Mouse (Mus musculus): ENCODE measurements around the gene Ppp1r11. TPM values are rescaled to one million over a fixed set of nuclear protein-coding genes. Genes with fewer than 3 reads are reported as not detected.
A peak's percentile ranks its signal among the peaks of the same experiment; 100 is the strongest.

Ppp1r11 gene
- total RNA-seq (2014; rRNA removed) (28.4 and 28.5 TPM in 2 replicates), polyA plus RNA-seq (2015; fragmentation: Nextera tagmentation; extraction: Ambion mirVana) (143 and 145 TPM in 2 replicates)

GRCm38 (mm10) chr17:36950981-36951947 is at the start of gene Ppp1r11:
Gene Ppp1r11, minus strand, starts transcription at chr17:36951741.
- H3K4me3 ChIP-seq (ENCODE audit: low read length), result peak within 1 kb of the TSS; percentile 76
- 2% methylated on average over 36 of the region's 36 CpGs for WGBS
- H3K4me2 ChIP-seq (ENCODE audit: low read depth, low read length), result peak within 1 kb of the TSS; percentile 86
- H3K9ac ChIP-seq (replicated peaks; ENCODE audit: low read length), result peak within 1 kb of the TSS; percentile 71
- no peaks in the 10 kb centered on the region for H3K27me3 ChIP-seq (ENCODE audit: insufficient read depth, low read length)
- H3K4me1 ChIP-seq (ENCODE audit: insufficient read depth, low read length), result peaks cover 9% of the 10 kb centered on the region
- ATAC-seq (peak; percentile 98), DNase-seq (ENCODE audit: low spot score) (peak; percentile 99)
- peaks cover 5% of the 10 kb centered on the region for H3K36me3 ChIP-seq (ENCODE audit: insufficient read depth, low read length)
- peak within 1 kb of the TSS; percentile 85 for H3K27ac ChIP-seq
- no peaks in the 10 kb centered on the region for H3K9me3 ChIP-seq (ENCODE audit: low read length)
- no peak for TF ChIP-seq CTCF (IDR thresholded peaks at IDR 0.05; ENCODE audit: low read depth)

DNA sequence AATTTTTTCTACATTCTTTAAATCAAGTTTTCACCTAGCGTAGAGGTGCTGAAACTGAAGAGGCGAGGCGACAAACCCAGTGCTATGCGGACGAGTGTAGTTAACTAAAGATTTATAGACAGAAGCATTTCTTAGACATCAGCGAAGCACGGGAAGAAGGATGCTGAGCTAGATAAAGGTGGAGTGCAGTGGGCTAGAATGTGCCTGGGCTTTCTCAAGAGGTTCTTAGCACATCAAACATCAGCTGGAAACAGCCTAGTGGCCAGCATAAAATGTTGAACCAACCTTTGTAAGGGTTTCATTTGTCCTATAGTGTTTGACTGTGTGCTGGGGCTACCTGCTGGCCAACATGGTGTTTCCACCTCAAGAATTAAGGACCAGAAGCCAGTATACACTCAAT is 49.3 kb upstream of the Ppp1r11 start, which contains the start of gene Zfp57:
Zfp57 (plus strand) TSS at position 301 of the 400 bp plus-strand sequence.
- ATAC-seq (no peak), DNase-seq (ENCODE audit: low spot score) (no peak)
- Histone ChIP-seq H3K4me2 (ENCODE audit: low read depth, low read length) (peak within 1 kb of the TSS; percentile 64), H3K4me3 (ENCODE audit: low read length) (no peak within 1 kb of the TSS), H3K4me1 (ENCODE audit: insufficient read depth, low read length) (no peaks in the 10 kb centered on the region), H3K27ac (no peak within 1 kb of the TSS), H3K36me3 (ENCODE audit: insufficient read depth, low read length) (no peaks in the 10 kb centered on the region), H3K9ac (replicated peaks; ENCODE audit: low read length) (no peak within 1 kb of the TSS), H3K27me3 (ENCODE audit: insufficient read depth, low read length) (no peaks in the 10 kb centered on the region), H3K9me3 (ENCODE audit: low read length) (no peaks in the 10 kb centered on the region)
- WGBS, result 95% methylated on average over 7 of the region's 7 CpGs
- TF ChIP-seq CTCF (IDR thresholded peaks at IDR 0.05; ENCODE audit: low read depth), result no peak

DNA sequence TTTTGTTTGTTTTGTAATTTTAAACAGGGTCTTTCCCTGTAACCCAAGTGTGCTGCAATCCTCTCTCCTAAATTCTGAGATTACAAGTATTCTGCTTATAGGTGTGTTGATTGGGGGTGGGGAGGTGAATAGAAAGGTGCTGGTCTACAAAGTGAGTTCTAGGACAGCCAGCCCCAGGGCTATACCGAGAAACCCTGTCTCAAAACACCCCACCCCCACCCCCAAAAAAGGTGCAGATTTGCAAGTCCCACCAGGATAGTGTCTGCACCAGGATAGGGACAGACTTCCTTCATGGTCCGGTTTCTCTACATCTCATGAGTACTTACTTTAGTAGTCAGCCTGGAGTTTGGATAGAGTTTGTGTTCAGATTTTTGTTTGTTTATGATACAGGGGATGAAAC is 46.9 kb upstream of the Ppp1r11 start:
- Histone ChIP-seq H3K9me3 (ENCODE audit: low read length) (no peaks in the 10 kb centered on the region), H3K4me3 (ENCODE audit: low read length) (no peak overlapping the region), H3K27ac (no peak overlapping the region), H3K27me3 (ENCODE audit: insufficient read depth, low read length) (no peaks in the 10 kb centered on the region), H3K4me1 (ENCODE audit: insufficient read depth, low read length) (no peaks in the 10 kb centered on the region), H3K9ac (replicated peaks; ENCODE audit: low read length) (no peak overlapping the region), H3K4me2 (ENCODE audit: low read depth, low read length) (no peak overlapping the region), H3K36me3 (ENCODE audit: insufficient read depth, low read length) (no peaks in the 10 kb centered on the region)
- DNase-seq (ENCODE audit: low spot score) (no peak), ATAC-seq (no peak)
- TF ChIP-seq CTCF (IDR thresholded peaks at IDR 0.05; ENCODE audit: low read depth), result no peak
- WGBS, result 83% methylated on average over 2 of the region's 2 CpGs

DNA sequence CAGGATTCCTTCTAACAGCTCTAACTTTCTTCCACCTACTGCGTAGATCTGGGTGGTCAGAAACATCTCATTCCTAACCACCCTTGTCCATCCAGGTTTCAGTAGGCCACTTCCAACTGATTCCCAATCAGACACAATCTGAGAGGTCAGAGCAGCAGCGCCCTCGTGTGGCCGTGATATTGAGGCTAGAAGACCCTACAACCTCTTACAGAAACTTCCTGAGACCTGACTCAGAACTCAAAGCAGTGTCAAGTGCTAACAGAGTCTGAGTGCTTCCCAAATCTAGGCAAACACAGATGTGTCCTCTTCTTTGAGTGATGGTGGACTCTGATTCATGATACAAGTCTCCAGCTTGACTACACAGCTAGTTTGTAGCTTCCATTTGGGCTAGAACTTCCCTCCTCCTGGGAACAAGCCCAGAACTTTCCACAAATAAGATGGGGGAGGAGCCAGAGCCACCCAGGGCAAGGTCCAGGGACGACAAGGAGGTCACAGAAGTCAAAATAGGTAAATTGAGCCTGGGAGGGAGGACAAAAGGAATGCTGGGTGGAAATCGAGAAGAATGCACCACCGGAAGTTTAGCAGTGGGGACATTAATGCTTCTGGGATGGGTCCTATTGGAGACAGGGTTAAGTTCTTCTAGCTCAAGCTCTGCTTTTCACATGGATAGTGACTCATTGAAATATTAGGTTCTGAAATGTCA is 45.6 kb upstream of the Ppp1r11 start:
- Histone ChIP-seq H3K27me3 (ENCODE audit: insufficient read depth, low read length) (no peaks in the 10 kb centered on the region), H3K4me2 (ENCODE audit: low read depth, low read length) (no peak overlapping the region), H3K27ac (no peak overlapping the region), H3K9me3 (ENCODE audit: low read length) (no peaks in the 10 kb centered on the region), H3K4me3 (ENCODE audit: low read length) (no peak overlapping the region), H3K36me3 (ENCODE audit: insufficient read depth, low read length) (no peaks in the 10 kb centered on the region), H3K4me1 (ENCODE audit: insufficient read depth, low read length) (no peaks in the 10 kb centered on the region), H3K9ac (replicated peaks; ENCODE audit: low read length) (no peak overlapping the region)
- DNase-seq (ENCODE audit: low spot score) (peak; percentile 86), ATAC-seq (peak; percentile 73; the same call in 1 of the 2 replicates)
- 28% methylated on average over 7 of the region's 7 CpGs for WGBS
- peak; percentile 82 for TF ChIP-seq CTCF (IDR thresholded peaks at IDR 0.05; ENCODE audit: low read depth)

- 55% methylated on average over 3 of the region's 3 CpGs for WGBS
- ATAC-seq (no peak), DNase-seq (ENCODE audit: low spot score) (no peak)
- Histone ChIP-seq H3K4me1 (ENCODE audit: insufficient read depth, low read length) (no peaks in the 10 kb centered on the region), H3K27ac (no peak overlapping the region), H3K27me3 (ENCODE audit: insufficient read depth, low read length) (no peaks in the 10 kb centered on the region), H3K4me2 (ENCODE audit: low read depth, low read length) (no peak overlapping the region), H3K9me3 (ENCODE audit: low read length) (no peaks in the 10 kb centered on the region), H3K9ac (replicated peaks; ENCODE audit: low read length) (no peak overlapping the region), H3K4me3 (ENCODE audit: low read length) (no peak overlapping the region), H3K36me3 (ENCODE audit: insufficient read depth, low read length) (no peaks in the 10 kb centered on the region)
- no peak for TF ChIP-seq CTCF (IDR thresholded peaks at IDR 0.05; ENCODE audit: low read depth)
These were observed 43.9 kb upstream of the Ppp1r11 start for GRCm38 (mm10) chr17:36995448-36995847.

DNA sequence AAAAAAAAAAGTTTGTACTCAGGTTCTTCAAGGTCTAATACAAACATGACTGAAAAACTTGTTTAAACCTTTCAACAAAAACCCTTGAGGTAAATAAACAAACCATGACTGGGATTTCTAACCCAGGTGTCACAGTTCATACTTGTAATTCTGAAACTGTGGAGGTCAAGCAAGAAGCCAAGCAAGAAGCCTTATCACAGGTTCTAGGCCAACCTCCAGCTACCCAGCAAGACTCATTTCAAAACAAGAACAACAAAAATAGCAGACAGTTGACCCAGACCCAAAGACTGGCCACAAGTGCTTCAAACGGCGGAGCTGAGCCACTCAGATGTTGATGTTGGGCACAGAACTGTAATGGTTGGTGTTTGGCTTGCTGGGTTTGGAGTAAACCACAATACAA is 43.0 kb upstream of the Ppp1r11 start:
- no peak for ATAC-seq

More for the DNA sequence above, 43.0 kb upstream of the Ppp1r11 start:
- Histone ChIP-seq H3K27me3 (ENCODE audit: insufficient read depth, low read length) (no peaks in the 10 kb centered on the region; the same call in 1 of the 2 replicates), H3K4me1 (ENCODE audit: insufficient read depth, low read length) (no peaks in the 10 kb centered on the region), H3K36me3 (ENCODE audit: insufficient read depth, low read length) (no peaks in the 10 kb centered on the region), H3K27ac (no peak overlapping the region), H3K4me2 (ENCODE audit: low read depth, low read length) (no peak overlapping the region), H3K9me3 (ENCODE audit: low read length) (no peaks in the 10 kb centered on the region), H3K9ac (replicated peaks; ENCODE audit: low read length) (no peak overlapping the region), H3K4me3 (ENCODE audit: low read length) (no peak overlapping the region)
- 90% methylated on average over 2 of the region's 2 CpGs for WGBS
- DNase-seq (ENCODE audit: low spot score), result no peak
- no peak for TF ChIP-seq CTCF (IDR thresholded peaks at IDR 0.05; ENCODE audit: low read depth)
